Mouse (Mus musculus) thymus, postnatal 10 days (tissue): ENCODE data around the gene Ccer2.

ENCODE experiments used
- DNase-seq, 2 experiments: peaks; one replicate each; pipeline ENCODE4 v3.0.0; 2021; ENCODE audit warnings: low spot score in 2 of 2

The Ccer2 gene

GRCm38 (mm10) chr7:28756079-28756478 is at the start of gene Ccer2:
Gene Ccer2, plus strand, starts transcription at chr7:28756174.
- no peak for DNase-seq

GRCm38 (mm10) chr7:28709454-28709853 is 46.5 kb upstream of the Ccer2 start:
- no peak for DNase-seq

- DNase-seq = no peak
Measured at GRCm38 (mm10) chr7:28710962-28711361, 45.0 kb upstream of the Ccer2 start.

- DNase-seq = no peak
Measured at GRCm38 (mm10) chr7:28714667-28715066, 41.3 kb upstream of the Ccer2 start.

GRCm38 (mm10) chr7:28715598-28715997 is 40.4 kb upstream of the Ccer2 start:
- no peak for DNase-seq

- DNase-seq = peak in 1 of 2 experiments; percentile 59
Measured at GRCm38 (mm10) chr7:28716590-28717281, 39.2 kb upstream of the Ccer2 start, which contains the start of gene Fbxo17. Gene Fbxo17, plus strand, starts transcription at chr7:28716804.

- DNase-seq = no peak
Measured at GRCm38 (mm10) chr7:28717726-28718125, 38.2 kb upstream of the Ccer2 start.

- DNase-seq = no peak
Measured at GRCm38 (mm10) chr7:28719159-28719558, 36.8 kb upstream of the Ccer2 start.

- DNase-seq = no peak
Measured at GRCm38 (mm10) chr7:28719650-28720049, 36.3 kb upstream of the Ccer2 start.

GRCm38 (mm10) chr7:28720753-28721537 is 35.0 kb upstream of the Ccer2 start:
- no peak for DNase-seq

- DNase-seq = no peak
Measured at GRCm38 (mm10) chr7:28722079-28722478, 33.9 kb upstream of the Ccer2 start.

GRCm38 (mm10) chr7:28724613-28725012 is 31.4 kb upstream of the Ccer2 start:
- DNase-seq = no peak

GRCm38 (mm10) chr7:28726600-28726999 is 29.4 kb upstream of the Ccer2 start:
- peak; percentile 58 to 90 for DNase-seq

GRCm38 (mm10) chr7:28727649-28728340 is 28.2 kb upstream of the Ccer2 start:
- DNase-seq = no peak

GRCm38 (mm10) chr7:28732341-28733142 is 23.4 kb upstream of the Ccer2 start:
- DNase-seq = peak; percentile 73 to 75

GRCm38 (mm10) chr7:28733211-28733610 is 22.8 kb upstream of the Ccer2 start:
- no peak for DNase-seq

GRCm38 (mm10) chr7:28735701-28736100 is 20.3 kb upstream of the Ccer2 start:
- no peak for DNase-seq

GRCm38 (mm10) chr7:28739829-28740228 is 16.1 kb upstream of the Ccer2 start:
- no peak for DNase-seq

- DNase-seq = no peak
Measured at GRCm38 (mm10) chr7:28740949-28741348, 15.0 kb upstream of the Ccer2 start.

GRCm38 (mm10) chr7:28741368-28741708 is 14.6 kb upstream of the Ccer2 start:
- no peak for DNase-seq

- peak; percentile 93 to 94 for DNase-seq
Measured at GRCm38 (mm10) chr7:28741709-28742438, 14.1 kb upstream of the Ccer2 start, which contains the start of the genes Mrps12 and Sars2. Gene Mrps12, minus strand, starts transcription at chr7:28741820. Gene Sars2, plus strand, starts transcription at chr7:28741992.
